Mouse (Mus musculus) small intestine, adult 2 months (tissue): ENCODE data around the gene Chic2. TPM values are rescaled to one million over a fixed set of nuclear protein-coding genes. Genes with fewer than 3 reads are reported as not detected.

ENCODE experiments used
- H3K27ac ChIP-seq: fragments of 200-500 bp; 2 replicates; pipeline ENCODE4 v1.5.1; 2012; ENCODE audit warnings: low read depth, low read length, control low read depth, inconsistent platforms; ENCODE audit not compliant: insufficient read depth
- H3K27me3 ChIP-seq: fragments of 200-500 bp; 2 replicates; pipeline ENCODE4 v1.6.1; 2012; ENCODE audit warnings: mild to moderate bottlenecking, moderate library complexity, low read length, inconsistent platforms; ENCODE audit not compliant: control insufficient read depth, insufficient read depth
- H3K36me3 ChIP-seq: fragments of 200-500 bp; 2 replicates; pipeline ENCODE4 v1.6.1; 2012; ENCODE audit warnings: mild to moderate bottlenecking, low read length, control low read depth, inconsistent platforms; ENCODE audit not compliant: control insufficient read depth, insufficient read depth
- H3K4me1 ChIP-seq: fragments of 200-500 bp; 2 replicates; pipeline ENCODE4 v1.6.1; 2012; ENCODE audit warnings: low read length, inconsistent platforms, mixed read lengths; ENCODE audit not compliant: control insufficient read depth, insufficient read depth, insufficient read length
- H3K4me3 ChIP-seq: fragments of 200-500 bp; 2 replicates; pipeline ENCODE4 v1.5.1; 2012; ENCODE audit warnings: low read depth, mild to moderate bottlenecking, control low read depth, inconsistent platforms, low read length, moderate library complexity
- CTCF ChIP-seq: fragments of 200-500 bp; IDR thresholded peaks from 2 replicates; pipeline ENCODE4 v1.5.1; 2012; ENCODE audit warnings: low read depth, mild to moderate bottlenecking, control low read depth, inconsistent platforms, low read length, moderate library complexity, mixed read lengths; ENCODE audit not compliant: insufficient replicate concordance, insufficient read length; ENCODE audit errors: extremely low read depth
- POLR2A ChIP-seq: fragments of 200-500 bp; IDR thresholded peaks from 2 replicates; pipeline ENCODE4 v1.6.1; 2012; ENCODE audit warnings: low read depth, mild to moderate bottlenecking, control low read depth, inconsistent platforms, low read length, moderate library complexity
- WGBS: fragments of 180-500 bp; shearing (Covaris S2); methylation state at CpG from one replicate; pipeline ENCODE4 v1.1.7; 2018; 5-methylcytosine and 5-hydroxymethylcytosine counted together
- polyA plus RNA-seq: library from polyadenylated mRNA; depleted of rRNA; stranded (reverse); fragments of >200 nt; gene quantifications from 2 replicates; pipeline ENCODE4 v1.2.3, GENCODE M21; 2012

The Chic2 gene
- polyA plus RNA-seq, 1 experiment = 1.8 TPM

GRCm38 (mm10) chr5:75073684-75074083 is 29.1 kb upstream of the Chic2 start:
- H3K27me3 ChIP-seq = peaks cover 88% of the 10 kb centered on the region

GRCm38 (mm10) chr5:75073167-75073566 is 28.6 kb upstream of the Chic2 start:
- Histone ChIP-seq H3K4me1 (no peaks in the 10 kb centered on the region), H3K4me3 (no peak overlapping the region), H3K27me3 (peaks cover 89% of the 10 kb centered on the region), H3K36me3 (no peaks in the 10 kb centered on the region), H3K27ac (no peak overlapping the region)
- no peak for TF ChIP-seq POLR2A
- TF ChIP-seq CTCF = no peak
- 47% methylated on average over 1 of the region's 1 CpGs for WGBS

More at GRCm38 (mm10) chr5:75073684-75074083, 29.1 kb upstream of the Chic2 start:
- Histone ChIP-seq H3K4me3 (no peak overlapping the region), H3K27ac (no peak overlapping the region), H3K4me1 (no peaks in the 10 kb centered on the region), H3K36me3 (no peaks in the 10 kb centered on the region)
- WGBS = 16% methylated on average over 3 of the region's 3 CpGs
- TF ChIP-seq POLR2A (no peak), CTCF (no peak)

GRCm38 (mm10) chr5:75072532-75072931 is 28.0 kb upstream of the Chic2 start:
- WGBS = 13% methylated on average over 4 of the region's 4 CpGs
- TF ChIP-seq POLR2A = no peak
- no peak for TF ChIP-seq CTCF
- no peak overlapping the region for H3K27ac ChIP-seq
- no peak overlapping the region for H3K4me3 ChIP-seq
- no peaks in the 10 kb centered on the region for H3K4me1 ChIP-seq
- H3K36me3 ChIP-seq = no peaks in the 10 kb centered on the region
- peaks cover 85% of the 10 kb centered on the region for H3K27me3 ChIP-seq

GRCm38 (mm10) chr5:75071951-75072350 is 27.4 kb upstream of the Chic2 start:
- Histone ChIP-seq H3K4me1 (no peaks in the 10 kb centered on the region), H3K27ac (no peak overlapping the region), H3K36me3 (no peaks in the 10 kb centered on the region), H3K27me3 (peaks cover 80% of the 10 kb centered on the region), H3K4me3 (no peak overlapping the region)
- WGBS = 5% methylated on average over 10 of the region's 10 CpGs
- TF ChIP-seq POLR2A (no peak), CTCF (no peak)

- no peak overlapping the region for H3K4me3 ChIP-seq
- WGBS = 9% methylated on average over 23 of the region's 23 CpGs
- no peak for TF ChIP-seq CTCF
- TF ChIP-seq POLR2A = no peak
- H3K27ac ChIP-seq = no peak overlapping the region
- H3K27me3 ChIP-seq = peaks cover 71% of the 10 kb centered on the region
- no peaks in the 10 kb centered on the region for H3K4me1 ChIP-seq
- H3K36me3 ChIP-seq = no peaks in the 10 kb centered on the region
These were observed 26.2 kb upstream of the Chic2 start for GRCm38 (mm10) chr5:75070656-75071375.

- Histone ChIP-seq H3K4me1 (no peaks in the 10 kb centered on the region), H3K36me3 (no peaks in the 10 kb centered on the region), H3K4me3 (no peak overlapping the region), H3K27ac (no peak overlapping the region), H3K27me3 (peaks cover 64% of the 10 kb centered on the region)
- TF ChIP-seq POLR2A (no peak), CTCF (no peak)
- WGBS = 16% methylated on average over 13 of the region's 13 CpGs
These were observed 25.6 kb upstream of the Chic2 start for GRCm38 (mm10) chr5:75070132-75070531.

- Histone ChIP-seq H3K27ac (no peak overlapping the region), H3K4me1 (no peaks in the 10 kb centered on the region), H3K4me3 (peak overlapping the region; percentile 51), H3K27me3 (peaks cover 38% of the 10 kb centered on the region), H3K36me3 (no peaks in the 10 kb centered on the region)
- WGBS = 2% methylated on average over 30 of the region's 30 CpGs
- TF ChIP-seq CTCF (no peak), POLR2A (no peak)
These were observed 22.7 kb upstream of the Chic2 start for GRCm38 (mm10) chr5:75067125-75067756.
